Mouse (Mus musculus): ENCODE data around the gene Castor1.

The Castor1 gene

DNA sequence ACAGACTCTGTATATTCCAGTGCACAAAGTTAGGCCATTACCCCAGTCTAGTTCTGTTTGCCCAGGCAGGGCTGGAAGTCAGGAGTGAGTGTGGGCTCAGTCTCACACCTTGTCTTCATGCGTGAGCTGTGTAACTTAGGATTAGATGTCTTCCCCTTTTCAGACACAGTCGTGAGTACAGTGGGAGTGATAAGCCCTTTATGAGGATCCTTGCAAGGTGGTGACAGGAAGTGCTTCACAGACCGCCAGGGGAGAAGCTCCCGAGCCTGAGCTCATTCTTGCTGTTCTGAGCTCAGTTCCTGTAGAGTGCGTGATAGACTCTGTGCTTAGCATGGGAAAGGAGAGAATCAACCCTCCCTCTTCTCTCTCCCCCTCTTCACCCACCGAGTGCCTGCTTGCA, 11.5 kb upstream of the Castor1 start:
- no peak for DNase-seq (ENCODE audit: low spot score in 2 of 2)

DNA sequence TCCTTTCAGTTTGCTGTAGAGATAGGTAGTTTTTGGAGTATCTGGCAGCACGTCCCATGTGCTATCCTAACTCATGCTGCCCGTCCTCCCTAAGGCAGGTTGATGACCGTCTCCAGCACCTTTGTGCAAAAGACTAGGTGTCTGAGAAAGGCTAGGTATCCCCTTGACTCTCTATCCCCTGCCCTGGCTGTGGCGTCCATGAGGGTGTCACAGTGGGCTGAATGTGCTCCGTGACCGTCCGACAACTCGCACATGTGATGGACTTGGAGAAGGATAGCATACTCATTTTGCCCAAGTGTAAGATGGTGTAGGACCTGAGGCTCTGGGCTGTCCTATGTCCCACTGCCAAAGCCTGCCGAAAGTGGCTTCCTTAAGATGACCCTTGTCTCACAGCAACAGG, 10.4 kb upstream of the Castor1 start:
- no peak for DNase-seq (ENCODE audit: low spot score in 2 of 2)

DNA sequence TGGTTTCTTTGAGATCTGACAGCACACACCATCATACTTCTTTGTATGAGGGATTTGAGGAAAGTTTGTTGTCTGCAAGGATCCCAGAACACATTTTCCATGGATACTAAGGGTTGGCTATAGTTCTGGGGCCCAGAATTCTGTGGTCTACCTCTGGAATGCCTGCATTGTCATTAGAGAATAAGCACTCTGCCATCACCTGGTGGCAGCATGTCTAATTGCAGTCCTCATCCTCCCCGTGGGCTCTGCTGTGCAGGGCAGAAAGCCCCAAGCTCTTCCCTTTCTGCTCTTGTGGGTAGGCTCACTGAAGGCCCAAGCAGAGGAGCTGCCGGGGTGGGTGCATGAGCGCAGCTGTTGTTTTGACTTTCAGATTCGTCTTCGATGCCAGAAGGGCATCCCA, 8.5 kb upstream of the Castor1 start:
- DNase-seq (ENCODE audit: low spot score in 2 of 2) = no peak

DNA sequence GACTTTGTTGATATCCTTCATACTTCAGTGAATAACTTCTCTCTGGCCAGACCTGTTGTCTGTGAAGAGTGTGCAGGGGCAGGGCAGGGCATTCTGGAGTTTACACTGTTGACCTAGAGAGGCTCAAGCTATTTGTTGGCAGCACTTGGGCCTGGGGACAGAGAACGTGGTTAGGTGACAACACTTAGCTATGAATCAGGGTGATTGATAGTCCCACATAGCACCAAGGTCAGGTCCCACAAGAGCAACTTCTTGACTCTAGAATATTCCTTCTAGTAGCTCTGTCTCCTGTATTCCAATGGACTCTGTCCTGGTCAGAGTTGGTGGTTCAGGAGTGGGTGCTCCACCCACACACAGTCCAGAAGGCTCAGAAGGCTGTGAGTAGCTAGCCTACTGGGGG, 7.2 kb upstream of the Castor1 start:
- DNase-seq (ENCODE audit: low spot score in 2 of 2) = no peak

DNA sequence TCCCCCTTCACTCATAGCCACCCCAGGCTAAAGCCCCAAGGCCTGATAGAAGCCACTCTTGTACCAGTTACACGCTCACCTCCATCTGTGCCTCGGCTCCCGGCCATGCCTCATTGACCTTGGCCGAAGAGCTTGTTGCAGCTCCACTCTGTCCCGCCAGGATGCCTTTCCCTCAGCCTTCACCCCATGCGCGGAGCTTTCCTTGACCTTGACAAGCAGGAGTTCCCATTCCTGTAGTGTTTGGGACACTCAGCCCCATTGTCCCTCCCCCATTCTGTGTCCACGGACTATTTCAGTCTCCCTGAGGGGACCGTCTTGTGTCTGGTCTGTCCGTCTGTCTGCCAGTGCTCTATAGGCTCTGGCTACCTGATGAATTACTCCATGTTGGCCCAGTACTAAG, 4.9 kb upstream of the Castor1 start:
- no peak for DNase-seq (ENCODE audit: low spot score in 2 of 2)

DNA sequence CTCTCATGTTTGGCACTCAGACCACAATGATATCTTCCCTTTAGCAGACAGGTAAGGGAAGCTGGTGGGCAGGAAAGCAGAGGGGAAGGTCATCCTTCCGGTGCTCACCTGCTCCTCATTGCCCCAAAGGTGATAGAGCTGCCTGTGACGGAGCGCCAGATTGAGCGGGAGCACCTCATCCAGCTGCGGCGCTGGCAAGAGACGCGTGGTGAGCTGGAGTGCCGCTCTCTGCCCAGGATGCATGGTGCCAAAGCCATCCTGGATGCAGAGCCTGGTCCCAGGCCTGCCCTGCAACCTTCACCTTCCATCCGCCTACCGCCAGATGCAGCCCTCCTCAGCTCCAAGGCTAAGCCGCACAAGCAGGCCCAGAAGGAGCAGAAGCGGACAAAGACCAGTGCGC, 3.5 kb upstream of the Castor1 start:
- no peak for DNase-seq (ENCODE audit: low spot score in 2 of 2)

DNA sequence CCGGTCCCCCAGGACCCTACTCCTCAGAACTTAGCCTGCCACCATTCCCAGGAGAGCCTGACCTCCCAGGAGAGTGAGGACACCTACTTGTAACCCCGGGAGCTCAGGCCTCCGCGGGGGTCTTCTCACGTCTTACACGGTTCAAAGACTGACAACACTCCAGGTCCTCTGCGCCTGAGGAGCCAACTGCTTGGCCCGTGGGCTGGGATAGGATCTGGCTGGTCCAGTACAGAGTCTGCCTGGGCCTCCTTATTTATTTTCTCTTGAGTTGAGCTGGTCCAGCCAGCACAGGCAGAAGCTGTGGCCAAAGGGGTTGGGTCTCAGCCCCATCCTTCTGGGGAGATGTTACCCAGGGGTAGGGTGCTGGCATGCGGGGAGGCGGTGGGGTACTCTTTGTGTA, 3.0 kb upstream of the Castor1 start:
- no peak for DNase-seq (ENCODE audit: low spot score in 2 of 2)

DNA sequence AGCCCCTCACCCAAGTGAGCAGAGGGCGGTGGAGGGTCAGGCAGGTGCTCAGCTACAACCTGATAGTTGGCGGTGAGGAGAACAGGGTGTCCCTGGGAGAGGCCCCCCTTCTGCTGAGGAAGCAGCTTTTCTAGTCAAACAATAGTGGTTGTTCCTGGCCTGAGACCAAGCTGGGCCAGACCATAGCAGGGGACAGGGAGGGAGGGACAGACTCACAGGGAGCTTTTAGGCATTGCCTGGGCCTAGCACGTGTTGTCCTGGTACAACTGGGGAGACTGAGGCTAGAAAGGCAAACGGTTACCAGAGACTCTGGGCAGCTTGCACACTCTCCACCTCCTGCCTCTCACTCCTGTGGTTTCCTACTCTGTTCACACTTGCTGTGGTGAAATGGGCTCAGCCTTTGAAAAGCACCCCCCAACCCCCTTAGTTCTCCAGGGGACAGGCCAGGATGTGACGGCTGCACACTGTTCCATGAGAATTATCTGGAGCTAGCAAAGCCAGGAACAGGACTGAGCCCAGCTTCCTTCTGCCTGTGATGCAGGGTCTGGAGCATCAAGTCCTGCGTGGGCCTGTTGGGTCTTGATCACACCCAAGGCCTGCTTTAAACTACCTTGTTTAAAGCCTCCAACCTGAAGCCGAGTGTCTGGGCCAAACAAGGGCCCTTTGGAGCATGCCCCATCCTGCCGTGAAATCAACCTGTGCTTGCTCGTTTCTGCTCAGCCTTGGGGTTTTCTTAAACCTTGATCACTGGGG, 1.6 kb upstream of the Castor1 start:
- DNase-seq (ENCODE audit: low spot score in 2 of 2) = no peak

DNA sequence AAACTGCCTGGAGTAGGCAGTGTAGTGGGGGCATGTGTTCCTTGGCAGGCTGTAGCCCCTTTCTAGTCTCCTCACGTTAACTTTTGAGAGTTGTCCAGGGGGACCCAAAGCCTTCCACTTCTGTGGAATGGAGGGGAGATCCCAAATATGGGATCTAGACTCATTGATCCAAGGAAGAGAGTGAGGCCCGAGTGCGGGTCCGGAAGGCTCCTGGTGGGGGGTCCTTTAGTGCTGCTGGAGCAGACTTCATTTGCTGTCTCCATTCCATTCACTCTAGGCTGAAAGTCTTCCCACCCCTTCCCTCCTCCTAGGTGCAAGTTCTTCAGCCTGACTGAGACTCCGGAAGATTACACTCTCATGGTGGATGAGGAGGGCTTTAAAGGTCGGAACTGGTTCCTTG, 612 bp downstream of the Castor1 start:
- no peak for DNase-seq (ENCODE audit: low spot score in 2 of 2)

DNA sequence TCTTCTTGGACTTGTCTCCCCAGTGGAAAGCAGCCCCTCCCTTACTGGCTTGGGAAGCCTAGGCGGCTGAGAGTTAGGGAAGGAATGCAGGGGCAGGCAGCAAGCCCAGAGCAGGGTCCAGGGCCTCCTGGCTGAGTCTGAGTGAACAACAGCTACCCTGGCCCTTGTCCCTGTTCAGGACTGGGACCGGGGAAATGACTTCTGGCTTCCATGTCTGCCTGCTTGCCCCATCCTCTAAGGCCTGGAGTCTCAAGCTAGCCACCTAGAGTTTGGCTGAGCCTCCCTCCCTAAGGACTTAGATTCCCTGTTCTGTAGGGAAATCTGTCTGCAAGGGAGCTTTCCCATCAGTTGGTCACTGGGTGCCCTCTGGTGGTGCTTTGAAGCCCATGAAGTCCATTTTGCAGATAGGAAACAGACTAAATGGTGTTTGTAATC, 1.3 kb downstream of the Castor1 start:
- DNase-seq (ENCODE audit: low spot score in 2 of 2) = peak; percentile 83

DNA sequence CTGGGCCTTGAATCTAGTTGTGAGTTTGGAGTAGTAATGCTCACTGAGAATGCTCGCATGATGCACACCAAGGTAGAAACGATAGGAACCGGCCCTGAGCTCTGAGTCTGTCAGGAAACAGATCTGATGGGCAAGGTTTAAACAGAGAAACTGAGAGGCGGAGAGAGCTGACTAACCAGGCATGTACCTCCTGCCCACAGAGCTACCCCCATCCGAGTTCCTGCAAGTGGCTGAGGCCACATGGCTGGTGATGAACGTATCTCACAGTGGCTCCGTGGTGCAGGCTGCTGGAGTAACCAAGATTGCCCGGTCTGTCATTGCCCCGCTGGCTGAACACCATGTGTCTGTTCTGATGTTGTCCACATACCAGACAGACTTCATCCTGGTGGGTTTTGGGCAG, 1.9 kb downstream of the Castor1 start:
- peak; percentile 16 to 25 for DNase-seq (ENCODE audit: low spot score in 2 of 2)

DNA sequence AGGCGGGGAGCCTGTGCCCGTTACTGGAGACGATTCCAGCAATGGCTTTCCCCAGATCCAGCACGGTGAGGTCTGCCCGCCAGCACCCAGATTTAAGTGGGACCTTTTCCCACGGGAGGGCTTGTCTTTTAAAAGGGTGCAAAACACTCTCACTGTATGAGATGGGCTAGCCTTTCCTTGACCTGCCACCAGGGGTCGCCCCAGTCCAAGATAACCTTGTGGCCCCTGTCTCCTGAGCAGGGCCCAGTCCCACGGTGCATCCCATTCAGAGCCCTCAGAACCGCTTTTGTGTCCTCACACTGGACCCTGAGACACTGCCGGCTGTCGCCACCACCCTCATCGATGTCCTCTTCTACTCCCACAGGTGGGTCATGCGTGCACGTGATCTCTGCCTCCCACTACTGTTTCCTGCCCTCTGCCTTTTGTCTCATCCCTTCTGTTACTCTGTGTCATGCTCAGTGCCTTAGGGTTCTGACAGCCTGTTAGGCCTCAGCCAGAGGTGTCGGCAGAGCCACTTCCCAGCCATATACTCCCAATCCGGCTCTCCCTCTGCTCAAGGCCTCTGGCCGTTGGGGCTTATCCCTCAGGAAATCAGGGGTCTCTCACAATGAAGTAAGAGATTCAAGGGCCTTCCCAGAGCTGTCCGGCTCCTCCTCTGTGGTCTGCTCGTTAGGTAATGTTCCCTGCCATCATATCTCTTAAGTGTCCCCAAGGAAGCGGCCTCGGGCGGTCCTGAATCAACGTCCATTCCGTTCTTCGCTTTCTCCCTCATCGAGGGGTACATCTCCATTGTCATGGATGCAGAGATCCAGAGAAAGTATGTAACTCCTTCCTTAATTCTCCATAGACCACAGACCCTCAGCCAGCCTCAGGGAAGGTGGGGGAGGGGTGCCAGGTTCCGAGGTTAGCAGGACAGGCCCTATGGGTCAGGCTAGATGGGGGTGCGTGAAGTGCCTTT, 2.7 kb downstream of the Castor1 start:
- peak; percentile 61 to 64 for DNase-seq (ENCODE audit: low spot score in 2 of 2)

DNA sequence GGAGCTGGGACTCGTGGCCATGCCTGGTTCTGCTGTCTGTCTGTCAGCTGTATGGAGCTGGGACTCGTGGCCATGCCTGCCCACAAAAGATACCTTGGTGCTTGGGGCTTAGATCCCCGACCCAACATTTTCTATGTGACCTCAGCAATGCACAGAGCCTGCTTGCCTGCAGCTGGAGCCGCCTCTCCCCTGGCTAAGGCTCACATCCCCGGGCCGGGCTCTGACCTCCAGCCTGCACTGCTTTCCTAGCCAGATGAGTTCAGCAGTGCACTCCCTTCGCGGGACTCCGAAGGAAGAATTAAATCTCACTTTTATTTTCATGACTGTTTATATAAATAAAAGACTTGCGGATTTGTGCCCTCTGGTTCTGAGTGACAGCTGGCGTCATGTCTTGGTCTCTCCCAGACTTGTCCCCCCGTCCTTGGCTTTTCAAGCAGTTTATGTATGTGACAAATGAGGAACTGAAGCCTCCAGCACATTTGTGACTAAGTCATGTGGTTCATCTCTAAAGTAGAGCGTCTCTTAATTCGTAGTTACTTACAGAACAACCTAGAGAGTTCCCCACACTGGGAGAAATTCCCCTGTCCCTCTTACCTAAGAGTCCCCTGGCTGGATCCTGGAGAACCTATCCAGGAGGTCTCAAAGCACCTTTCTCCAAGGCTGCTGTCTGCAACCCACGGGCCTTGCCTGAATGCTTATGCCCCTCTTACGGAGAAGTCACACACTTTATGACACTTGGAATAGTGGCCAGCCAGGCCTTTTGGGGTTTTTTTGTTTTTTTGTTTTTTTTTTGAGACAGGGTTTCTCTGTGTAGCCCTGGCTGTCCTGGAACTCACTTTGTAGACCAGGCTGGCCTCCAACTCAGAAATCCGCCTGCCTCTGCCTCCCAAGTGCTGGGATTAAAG, 4.3 kb downstream of the Castor1 start:
- no peak for DNase-seq (ENCODE audit: low spot score in 2 of 2)

DNA sequence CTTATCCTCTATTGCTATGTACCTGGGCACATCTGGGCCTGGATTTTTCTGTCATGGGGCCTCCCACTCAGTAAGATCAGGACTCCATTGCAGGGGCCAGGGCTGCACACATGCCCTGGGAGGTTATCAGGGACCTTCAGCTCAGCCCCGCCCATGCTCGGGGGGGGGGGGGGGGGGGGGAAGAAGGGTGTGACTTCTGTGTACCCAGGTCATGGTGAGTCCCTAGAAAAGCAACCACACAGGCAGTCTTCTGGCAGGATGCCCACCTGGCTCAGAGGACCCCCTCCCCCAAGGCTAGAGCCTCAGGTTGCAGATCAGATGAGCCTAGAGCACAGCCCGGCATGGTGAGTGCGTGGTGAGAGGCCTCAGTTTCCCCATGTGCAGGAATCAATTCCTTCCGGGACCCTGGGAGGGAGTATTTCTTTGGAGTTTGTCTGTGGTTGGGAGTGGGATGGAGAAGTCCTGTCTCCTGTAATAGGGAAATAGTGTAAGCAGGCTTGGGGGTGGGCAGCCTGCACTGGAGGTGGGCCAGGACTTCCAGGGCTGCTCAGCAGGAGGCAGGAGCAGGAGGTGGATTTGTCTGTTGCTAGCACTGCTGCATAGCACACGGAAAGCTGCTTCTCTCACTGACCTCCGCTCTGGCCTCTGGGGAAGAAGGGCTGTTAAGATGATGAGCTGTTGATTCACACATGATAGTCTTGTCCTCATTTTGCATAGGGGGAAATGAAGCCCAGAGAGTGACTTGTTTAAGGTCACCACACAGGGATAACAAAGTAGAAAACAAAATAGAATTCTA, 5.6 kb downstream of the Castor1 start:
- DNase-seq (ENCODE audit: low spot score in 2 of 2) = no peak

DNA sequence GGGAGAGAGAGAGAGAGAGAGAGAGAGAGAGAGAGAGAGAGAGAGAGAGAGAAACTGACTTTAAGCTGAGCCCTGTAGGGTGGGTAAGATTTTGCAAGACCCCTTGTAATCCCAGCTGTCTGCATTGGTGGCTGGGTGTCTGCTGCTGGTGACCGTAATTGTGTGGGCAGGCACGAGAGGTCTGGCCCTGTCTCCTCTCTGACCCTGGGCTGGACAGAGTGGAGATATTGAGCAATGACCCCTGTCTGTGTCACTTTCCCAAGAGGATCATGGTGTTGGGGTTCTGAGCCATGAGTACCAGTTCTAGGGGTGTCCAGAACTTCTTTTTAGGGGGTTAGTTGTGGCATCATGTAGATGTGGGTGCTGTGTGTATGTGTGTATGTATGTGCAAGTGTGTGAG, 6.2 kb downstream of the Castor1 start:
- DNase-seq (ENCODE audit: low spot score in 2 of 2) = no peak

DNA sequence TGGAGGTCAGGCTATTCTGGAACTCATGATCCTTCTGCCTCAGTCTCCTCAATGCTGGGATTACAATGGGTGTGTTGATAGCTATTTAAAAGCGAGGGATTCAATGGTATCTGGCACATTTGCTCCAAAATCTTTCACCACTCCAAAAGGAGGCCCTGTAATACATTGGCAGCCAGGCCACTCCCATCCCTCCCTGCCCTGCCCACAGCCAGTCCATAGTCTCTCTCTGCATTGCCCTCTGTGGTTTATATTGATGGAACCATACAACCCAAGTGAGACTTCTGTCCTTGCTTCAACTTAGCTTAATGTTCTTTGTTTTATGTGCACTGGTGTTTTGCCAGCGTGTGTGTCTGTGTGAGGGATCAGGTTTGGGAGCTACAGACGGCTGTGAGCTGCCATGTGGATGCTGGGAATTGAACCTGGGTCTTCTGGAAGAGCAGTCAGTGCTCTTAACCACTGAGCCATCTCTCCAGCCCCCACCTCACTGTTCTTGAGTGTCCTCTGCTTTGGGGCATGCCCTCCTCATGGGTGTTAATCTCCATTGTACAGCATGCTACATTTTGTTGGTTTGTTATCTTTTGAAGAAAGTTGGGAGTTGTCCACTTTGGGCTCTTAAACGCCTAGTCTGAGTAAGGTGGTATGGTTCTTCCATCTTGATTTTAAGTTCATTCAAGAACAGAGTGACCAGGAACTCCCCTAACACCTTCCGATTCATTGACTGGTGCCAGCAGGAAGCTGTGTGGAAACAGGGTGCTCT, 8.7 kb downstream of the Castor1 start:
- DNase-seq (ENCODE audit: low spot score in 2 of 2) = no peak

DNA sequence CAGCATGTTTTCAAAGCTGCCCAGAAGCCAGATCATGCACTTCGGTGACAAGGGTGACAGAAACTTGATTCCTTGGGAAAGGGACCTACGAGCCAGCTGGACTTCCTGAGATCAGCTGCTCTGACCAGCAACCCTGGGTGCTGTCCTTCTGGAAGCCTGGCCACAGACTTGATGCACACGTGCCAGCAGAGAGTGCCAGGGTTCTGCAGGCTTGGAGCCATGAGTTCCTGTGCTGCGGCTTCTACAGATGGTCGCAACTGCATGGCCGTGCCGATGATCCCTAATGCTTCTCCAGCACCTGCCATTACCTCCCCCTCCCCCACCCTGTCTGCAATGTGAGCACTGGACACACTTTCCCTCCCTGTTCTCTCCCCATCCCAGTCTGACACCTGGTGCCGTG, 10.4 kb downstream of the Castor1 start:
- no peak for DNase-seq (ENCODE audit: low spot score in 2 of 2)

DNA sequence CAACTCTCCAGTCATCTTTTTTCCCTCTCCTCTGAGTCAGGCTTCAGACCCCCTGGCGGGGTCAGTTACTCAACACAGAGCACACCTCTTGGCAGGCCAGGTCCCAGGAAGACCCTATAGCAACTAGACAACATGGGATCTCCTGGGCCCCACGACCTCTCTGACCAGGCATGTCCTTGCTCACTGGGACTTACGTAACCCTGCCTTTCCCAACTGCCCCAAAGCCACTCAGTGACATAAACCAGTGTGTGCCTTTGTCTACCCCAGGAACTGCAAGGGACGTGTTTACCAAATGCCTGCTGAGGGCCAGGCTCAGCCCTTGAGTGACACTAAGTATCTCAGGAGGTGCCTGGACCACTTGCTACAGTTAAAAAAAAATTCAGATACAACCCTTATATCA, 11.8 kb downstream of the Castor1 start:
- no peak for DNase-seq (ENCODE audit: low spot score in 2 of 2)

DNA sequence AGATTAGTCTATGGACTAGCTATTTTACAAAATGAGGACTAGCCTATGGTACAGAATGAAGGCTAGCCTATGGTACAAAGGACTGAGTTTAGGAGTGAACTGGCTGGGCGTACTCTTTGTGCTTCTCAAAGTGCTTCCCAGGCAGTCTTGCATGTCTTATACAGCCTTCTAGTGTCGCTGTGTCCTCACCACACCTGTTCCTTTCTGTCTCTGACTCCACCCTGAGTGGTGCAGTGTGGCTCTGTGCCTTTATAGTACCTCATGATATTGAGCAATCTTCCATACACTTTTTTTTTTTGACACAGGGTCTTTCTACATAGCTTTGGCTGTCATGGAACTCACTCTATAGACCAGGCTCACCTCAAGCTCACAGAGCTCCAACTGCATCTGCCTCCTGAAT, 13.4 kb downstream of the Castor1 start:
- no peak for DNase-seq (ENCODE audit: low spot score in 2 of 2)

DNA sequence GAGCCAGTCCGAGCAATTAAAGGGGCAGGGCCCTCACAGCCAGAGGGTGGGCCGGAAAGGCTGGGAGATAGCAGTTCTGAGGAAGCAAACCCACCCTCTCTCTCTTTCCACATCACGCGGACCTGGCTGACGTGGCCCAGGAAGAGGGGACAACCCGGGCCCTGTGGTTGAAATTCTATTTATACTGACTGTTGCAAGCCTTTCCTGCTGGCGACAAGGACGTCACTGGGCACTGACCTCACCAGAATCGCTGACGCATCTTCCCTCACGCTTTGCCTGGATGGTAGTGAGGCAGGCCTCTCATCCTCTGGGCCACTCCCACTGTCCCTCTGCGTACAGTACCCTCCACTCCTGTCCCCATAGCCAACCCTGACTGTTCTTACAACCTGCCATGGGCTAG, 14.6 kb downstream of the Castor1 start:
- DNase-seq (ENCODE audit: low spot score in 2 of 2) = no peak
